Mouse (Mus musculus) lung, adult 2 months (tissue): ENCODE data around the gene Tas1r1. TPM values are rescaled to one million over a fixed set of nuclear protein-coding genes. Genes with fewer than 3 reads are reported as not detected.
"Not testable (repeated sequence)": the region's sequence is repeated elsewhere in the genome, so short reads cannot be mapped to it uniquely, and the experiment has no call there.

ENCODE experiments used
- DNase-seq: peaks from one replicate; pipeline ENCODE4 v3.0.0; 2022
- H3K4me1 ChIP-seq: fragments of 200-500 bp; 2 replicates; pipeline ENCODE4 v1.6.1; 2011; ENCODE audit warnings: low read length; ENCODE audit not compliant: control insufficient read depth, insufficient read depth
- H3K4me3 ChIP-seq: fragments of 200-500 bp; replicated peaks from 2 replicates; pipeline ENCODE3; 2011; ENCODE audit warnings: low read depth, mild to moderate bottlenecking, control low read depth, low read length; ENCODE audit errors: extremely low read depth
- CTCF ChIP-seq: fragments of 200-500 bp; IDR thresholded peaks from 2 replicates; pipeline ENCODE4 v1.5.1; 2011; ENCODE audit warnings: mild to moderate bottlenecking, low read length, control low read depth; ENCODE audit not compliant: insufficient read depth
- POLR2A ChIP-seq: fragments of 200-500 bp; IDR thresholded peaks from 2 replicates; pipeline ENCODE4 v1.6.1; 2011; ENCODE audit warnings: low read depth, mild to moderate bottlenecking, control low read depth, low read length, borderline replicate concordance; ENCODE audit errors: extremely low read depth
- WGBS: fragments of 180-500 bp; shearing (Covaris S2); methylation state at CpG from one replicate; pipeline ENCODE4 v1.1.7; 2018; 5-methylcytosine and 5-hydroxymethylcytosine counted together
- polyA plus RNA-seq: library from polyadenylated mRNA; depleted of rRNA; stranded (reverse); fragments of >200 nt; gene quantifications from 2 replicates; pipeline ENCODE4 v1.2.3, GENCODE M21; 2012

Tas1r1 gene
- polyA plus RNA-seq, 1 experiment: 0.08 TPM

- H3K4me1 ChIP-seq: no peaks in the 10 kb centered on the region
- WGBS: 53% methylated on average over 9 of the region's 9 CpGs
- DNase-seq: no peak
- no peak overlapping the region for H3K4me3 ChIP-seq
- TF ChIP-seq CTCF (no peak), POLR2A (no peak)
Measured at GRCm38 (mm10) chr4:152062390-152063110, 24.2 kb upstream of the Tas1r1 start.

GRCm38 (mm10) chr4:152044609-152045008, 6.2 kb upstream of the Tas1r1 start:
- no peak for DNase-seq
- no peak overlapping the region for H3K4me3 ChIP-seq
- peaks cover 7% of the 10 kb centered on the region for H3K4me1 ChIP-seq
- TF ChIP-seq POLR2A (no peak), CTCF (no peak)
- WGBS: 75% methylated on average over 6 of the region's 6 CpGs

- no peak for TF ChIP-seq POLR2A
- no peak for TF ChIP-seq CTCF
- 84% methylated on average over 3 of the region's 3 CpGs for WGBS
Measured at GRCm38 (mm10) chr4:152043171-152043570, 4.8 kb upstream of the Tas1r1 start.

GRCm38 (mm10) chr4:152041924-152042641, 3.7 kb upstream of the Tas1r1 start:
- 95% methylated on average over 22 of the region's 22 CpGs for WGBS
- no peak for DNase-seq
- Histone ChIP-seq H3K4me3 (no peak overlapping the region), H3K4me1 (peaks cover 7% of the 10 kb centered on the region)
- TF ChIP-seq POLR2A: no peak
- no peak for TF ChIP-seq CTCF

More at GRCm38 (mm10) chr4:152043171-152043570, 4.8 kb upstream of the Tas1r1 start:
- DNase-seq: no peak
- Histone ChIP-seq H3K4me1 (peaks cover 7% of the 10 kb centered on the region), H3K4me3 (no peak overlapping the region)

- WGBS: 2% methylated on average over 25 of the region's 25 CpGs
- peak overlapping the region; percentile 83 for H3K4me3 ChIP-seq
- H3K4me1 ChIP-seq: peaks cover 7% of the 10 kb centered on the region
- TF ChIP-seq POLR2A (no peak), CTCF (no peak)
- DNase-seq: no peak
Measured at GRCm38 (mm10) chr4:152039831-152040310, 1.5 kb upstream of the Tas1r1 start.

GRCm38 (mm10) chr4:152038985-152039830, 840 bp upstream of the Tas1r1 start, which contains the start of gene Nol9:
Nol9 (plus strand) TSS chr4:152039321.
- WGBS: under 1% methylated on average over 86 of the region's 86 CpGs
- H3K4me1 ChIP-seq: peaks cover 7% of the 10 kb centered on the region
- TF ChIP-seq POLR2A (peak; percentile 74; the same call in 1 of the 2 replicates), CTCF (peak; percentile 59)
- H3K4me3 ChIP-seq: peak within 1 kb of the TSS; percentile 83
- DNase-seq: peak; percentile 94

GRCm38 (mm10) chr4:152036464-152036863, 1.9 kb downstream of the Tas1r1 start:
- WGBS: 90% methylated on average over 6 of the region's 6 CpGs
- not testable (repeated sequence) for H3K4me1 ChIP-seq, DNase-seq, H3K4me3 ChIP-seq
- 0 out of 2 replicates have a peak, but pooled peaks have one; percentile 11 for TF ChIP-seq CTCF

GRCm38 (mm10) chr4:152032922-152033321, 5.4 kb downstream of the Tas1r1 start:
- H3K4me1 ChIP-seq: peaks cover 2% of the 10 kb centered on the region; the same call in 1 of the 2 replicates
- WGBS: 90% methylated on average over 13 of the region's 13 CpGs
- DNase-seq: no peak
- TF ChIP-seq CTCF: no peak
- no peak for TF ChIP-seq POLR2A
- H3K4me3 ChIP-seq: no peak overlapping the region

- H3K4me1 ChIP-seq: peaks cover 14% of the 10 kb centered on the region
- no peak overlapping the region for H3K4me3 ChIP-seq
- DNase-seq: no peak
- 68% methylated on average over 4 of the region's 4 CpGs for WGBS
- TF ChIP-seq CTCF (peak; percentile 21; the same call in 1 of the 2 replicates), POLR2A (no peak)
Measured at GRCm38 (mm10) chr4:152029997-152030396, 8.4 kb downstream of the Tas1r1 start.
